16 mouse cellular contexts compared by ENCODE assay signal in the genomic region with DNA sequence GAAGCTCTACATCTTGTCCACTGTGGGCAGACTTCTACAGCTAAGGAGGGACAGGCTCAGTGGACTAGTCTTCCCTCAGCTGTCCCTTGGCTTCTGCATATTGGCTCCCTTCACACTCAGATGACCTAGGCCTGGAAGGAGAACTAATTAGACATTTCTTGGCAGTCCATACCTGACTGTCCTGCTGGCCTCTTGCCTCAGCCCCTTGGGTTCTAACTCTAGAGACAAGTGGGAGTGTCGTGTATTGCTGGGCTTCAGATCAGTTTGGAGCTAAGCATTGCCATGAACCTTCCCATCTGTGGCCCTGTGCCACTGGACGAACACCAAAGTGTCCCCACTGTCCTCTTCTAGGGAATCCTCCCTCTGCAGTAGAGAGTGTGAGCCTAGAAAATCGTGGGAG.
A peak's percentile ranks its signal among the peaks of the same experiment; 100 is the strongest.
DNase-seq lines count a peak whose midpoint lies in the region; ATAC-seq and TF ChIP-seq lines count a peak whose summit lies in the region.
"Had no signal": no experiment of that assay in that cellular context is flagged by ENCODE, and none has a peak within 500 bp of the region (broad histone marks: within the 10 kb centered on the region; RNA-seq: fewer than 3 reads in every experiment).

No protein-coding gene starts in this region.

- peak; percentile 3 for DNase-seq in adrenal gland, adult 8-10 months
- no peak for DNase-seq in adrenal gland, adult (ENCODE audit: inconsistent age in 2 of 2, low spot score in 1 of 2)
- no peak for DNase-seq in hindbrain, postnatal 0 days (ENCODE audit: low spot score)
- DNase-seq in gastrocnemius, postnatal 25 days, result peak; percentile 79
- DNase-seq in ovary, adult 18-20 months (ENCODE audit: low spot score), result peak; percentile 7
- no peak for DNase-seq in neural tube, embryonic 10.5 days (ENCODE audit: extremely low spot score, low spot score)
- DNase-seq: right cerebral cortex, postnatal 4 days had no signal

- WGBS in hindbrain, postnatal 0 days, result 63% methylated on average over 3 of the region's 3 CpGs
- 83% methylated on average over 3 of the region's 3 CpGs for WGBS in hindbrain, embryonic 16.5 days
- WGBS in forebrain, embryonic 13.5 days, result 76% methylated on average over 3 of the region's 3 CpGs

- H3K36me3 ChIP-seq in hindbrain, postnatal 0 days (ENCODE audit: insufficient read depth, low read length), result no peaks in the 10 kb centered on the region
- no peaks in the 10 kb centered on the region for H3K36me3 ChIP-seq in hindbrain, embryonic 16.5 days (ENCODE audit: control insufficient read depth, insufficient read depth, low read length)
- H3K36me3 ChIP-seq in forebrain, embryonic 13.5 days (ENCODE audit: poor library complexity, severe bottlenecking), result no peaks in the 10 kb centered on the region

- no peaks in the 10 kb centered on the region for H3K4me1 ChIP-seq in hindbrain, postnatal 0 days (ENCODE audit: insufficient read depth, low read length)
- H3K4me1 ChIP-seq in hindbrain, embryonic 16.5 days (ENCODE audit: control insufficient read depth, insufficient read depth, low read depth, low read length), result no peaks in the 10 kb centered on the region; the same call in 1 of the 2 replicates
- H3K4me1 ChIP-seq in forebrain, embryonic 13.5 days, result 0 out of 2 replicates have a peak, but pooled peaks cover 5% of the 10 kb centered on the region
- H3K4me1 ChIP-seq: heart, embryonic 13.5 days; liver, embryonic 12.5 days had no signal

- no peak overlapping the region for H3K9ac ChIP-seq in hindbrain, postnatal 0 days (replicated peaks; ENCODE audit: low read length)
- H3K9ac ChIP-seq in hindbrain, embryonic 16.5 days (ENCODE audit: low read depth, low read length), result no peak overlapping the region
- H3K9ac ChIP-seq in forebrain, embryonic 13.5 days, result no peak overlapping the region
- H3K9ac ChIP-seq: heart, embryonic 13.5 days; liver, embryonic 12.5 days had no signal

- no peak for TF ChIP-seq CTCF in hindbrain, postnatal 0 days (IDR thresholded peaks at IDR 0.05; ENCODE audit: low read depth)

- peak; percentile 68; the same call in 1 of the 2 replicates for ATAC-seq in hindbrain, postnatal 0 days
- ATAC-seq in hindbrain, embryonic 16.5 days, result no peak
- ATAC-seq in forebrain, embryonic 13.5 days, result no peak
- ATAC-seq: forebrain, embryonic 14.5 days; liver, embryonic 12.5 days had no signal

- no peak overlapping the region for H3K27ac ChIP-seq in hindbrain, postnatal 0 days
- H3K27ac ChIP-seq in hindbrain, embryonic 16.5 days (ENCODE audit: low read depth, low read length), result no peak overlapping the region
- no peak overlapping the region for H3K27ac ChIP-seq in forebrain, embryonic 13.5 days
- H3K27ac ChIP-seq: heart, embryonic 13.5 days; kidney, postnatal 0 days; liver, embryonic 12.5 days had no signal

- no peaks in the 10 kb centered on the region for H3K9me3 ChIP-seq in hindbrain, postnatal 0 days (ENCODE audit: low read length)
- no peaks in the 10 kb centered on the region for H3K9me3 ChIP-seq in hindbrain, embryonic 16.5 days (ENCODE audit: control insufficient read depth, low read length)
- no peaks in the 10 kb centered on the region for H3K9me3 ChIP-seq in forebrain, embryonic 13.5 days (replicated peaks)
- H3K9me3 ChIP-seq: heart, embryonic 13.5 days; liver, embryonic 12.5 days had no signal

- H3K4me2 ChIP-seq in hindbrain, postnatal 0 days (ENCODE audit: low read depth, low read length), result no peak overlapping the region
- no peak overlapping the region for H3K4me2 ChIP-seq in hindbrain, embryonic 16.5 days (ENCODE audit: low read length)
- no peak overlapping the region for H3K4me2 ChIP-seq in forebrain, embryonic 13.5 days
- H3K4me2 ChIP-seq: heart, embryonic 13.5 days; liver, embryonic 12.5 days; midbrain, embryonic 11.5 days had no signal

- H3K27me3 ChIP-seq in hindbrain, postnatal 0 days (ENCODE audit: insufficient read depth, low read length), result no peaks in the 10 kb centered on the region
- no peaks in the 10 kb centered on the region for H3K27me3 ChIP-seq in hindbrain, embryonic 16.5 days (replicated peaks; ENCODE audit: control insufficient read depth, insufficient read depth, low read length)
- H3K27me3 ChIP-seq in forebrain, embryonic 13.5 days, result no peaks in the 10 kb centered on the region
- H3K27me3 ChIP-seq: CH12.LX; heart, embryonic 13.5 days; liver, embryonic 12.5 days had no signal

- H3K4me3 ChIP-seq in hindbrain, postnatal 0 days (ENCODE audit: low read length), result no peak overlapping the region
- H3K4me3 ChIP-seq in hindbrain, embryonic 16.5 days (ENCODE audit: low read length), result no peak overlapping the region
- no peak overlapping the region for H3K4me3 ChIP-seq in forebrain, embryonic 13.5 days
- H3K4me3 ChIP-seq: heart, embryonic 13.5 days; liver, embryonic 12.5 days; myocyte had no signal

Comparison
In these comparisons a context has a peak if more than half of its experiments do, and no peak if none do; other contexts are left out.
1. DNase-seq: peak in adrenal gland, adult 8-10 months (single experiment), gastrocnemius, postnatal 25 days (single experiment) and ovary, adult 18-20 months (single experiment); none in adrenal gland, adult (0 of 2), hindbrain, postnatal 0 days (single experiment) and neural tube, embryonic 10.5 days (single experiment).